Mouse (Mus musculus): ENCODE data around the gene Kcnk5.

Kcnk5 gene

GRCm38 (mm10) chr14:20162686-20163085 lies 18.9 kb downstream of the Kcnk5 start:
- no peak for DNase-seq

- DNase-seq = no peak
These were observed 22.6 kb downstream of the Kcnk5 start for GRCm38 (mm10) chr14:20158727-20159681.

GRCm38 (mm10) chr14:20157595-20157994 lies 24.0 kb downstream of the Kcnk5 start:
- DNase-seq = no peak

- no peak for DNase-seq
These were observed 25.9 kb downstream of the Kcnk5 start for GRCm38 (mm10) chr14:20155718-20156117.

- DNase-seq = no peak
These were observed 26.7 kb downstream of the Kcnk5 start for GRCm38 (mm10) chr14:20154937-20155336.

- DNase-seq = no peak
These were observed 27.4 kb downstream of the Kcnk5 start for GRCm38 (mm10) chr14:20154245-20154644.

GRCm38 (mm10) chr14:20149127-20150080 lies 32.2 kb downstream of the Kcnk5 start:
- DNase-seq = no peak

- no peak for DNase-seq
These were observed 33.1 kb downstream of the Kcnk5 start for GRCm38 (mm10) chr14:20148514-20148913.

GRCm38 (mm10) chr14:20147854-20148253 lies 33.8 kb downstream of the Kcnk5 start:
- DNase-seq = no peak

- peak; percentile 9 for DNase-seq
These were observed 37.5 kb downstream of the Kcnk5 start for GRCm38 (mm10) chr14:20144093-20144492.

- no peak for DNase-seq
These were observed 42.9 kb downstream of the Kcnk5 start, which contains the start of gene Saysd1 for GRCm38 (mm10) chr14:20138484-20139355. Saysd1 (minus strand) TSS chr14:20138534.

GRCm38 (mm10) chr14:20134965-20135671 lies 46.5 kb downstream of the Kcnk5 start:
- DNase-seq = no peak

GRCm38 (mm10) chr14:20128162-20128561 lies 53.4 kb downstream of the Kcnk5 start:
- DNase-seq = no peak

- DNase-seq = no peak
These were observed 54.1 kb downstream of the Kcnk5 start for GRCm38 (mm10) chr14:20127406-20128087.

- DNase-seq = no peak
These were observed 60.7 kb downstream of the Kcnk5 start for GRCm38 (mm10) chr14:20120868-20121267.

GRCm38 (mm10) chr14:20120012-20120411 lies 61.6 kb downstream of the Kcnk5 start:
- no peak for DNase-seq

- no peak for DNase-seq
These were observed 65.4 kb downstream of the Kcnk5 start for GRCm38 (mm10) chr14:20116149-20116605.

GRCm38 (mm10) chr14:20114951-20115350 lies 66.7 kb downstream of the Kcnk5 start:
- DNase-seq = no peak

GRCm38 (mm10) chr14:20113964-20114363 lies 67.6 kb downstream of the Kcnk5 start:
- peak; percentile 32 for DNase-seq

GRCm38 (mm10) chr14:20113189-20113961 lies 68.2 kb downstream of the Kcnk5 start:
- DNase-seq = no peak

All from cerebellum, adult 9-11 months (tissue).